Mouse (Mus musculus) lung, postnatal 0 days (tissue): ENCODE data around the gene Slc12a9.
A peak's percentile ranks its signal among the peaks of the same experiment; 100 is the strongest.

ENCODE experiments used
- CTCF ChIP-seq: IDR thresholded peaks from 2 replicates; pipeline ENCODE4 v1.5.1; 2016; ENCODE audit warnings: antibody characterized with exemption, mild to moderate bottlenecking
- EP300 ChIP-seq: IDR thresholded peaks from 2 replicates; pipeline ENCODE4 v1.6.1; 2016; ENCODE audit warnings: antibody characterized with exemption, mild to moderate bottlenecking, control low read depth

DNA sequence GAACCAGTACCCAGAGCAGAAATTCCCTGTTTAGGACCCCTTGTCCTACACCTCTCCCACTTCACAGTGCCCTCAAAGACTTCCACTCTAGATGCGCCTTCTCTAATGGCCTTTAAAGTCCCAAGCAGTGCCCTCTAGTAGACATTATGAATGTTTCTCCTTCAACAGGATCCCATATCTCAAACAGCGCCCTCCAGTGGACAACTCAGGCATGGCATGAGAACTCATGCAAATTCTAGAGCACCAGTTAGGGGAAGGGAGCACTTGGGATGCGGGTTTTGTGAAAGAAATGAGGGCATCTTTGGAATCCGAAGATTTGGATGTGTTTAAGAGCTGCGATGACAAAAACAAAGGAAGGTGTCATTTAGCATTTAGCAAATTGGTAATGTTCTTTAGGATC is 48.4 kb downstream of the Slc12a9 start:
- TF ChIP-seq CTCF (peak; percentile 79), EP300 (no peak)
